Mouse (Mus musculus): Measurements from ENCODE around the gene Cul5. TPM values are rescaled to one million over a fixed set of nuclear protein-coding genes. Genes with fewer than 3 reads are reported as not detected.

Gene Cul5
- polyA plus RNA-seq, 3 experiments from 2014 or later: 29.1 to 34.6 (median 34.4) TPM

DNA sequence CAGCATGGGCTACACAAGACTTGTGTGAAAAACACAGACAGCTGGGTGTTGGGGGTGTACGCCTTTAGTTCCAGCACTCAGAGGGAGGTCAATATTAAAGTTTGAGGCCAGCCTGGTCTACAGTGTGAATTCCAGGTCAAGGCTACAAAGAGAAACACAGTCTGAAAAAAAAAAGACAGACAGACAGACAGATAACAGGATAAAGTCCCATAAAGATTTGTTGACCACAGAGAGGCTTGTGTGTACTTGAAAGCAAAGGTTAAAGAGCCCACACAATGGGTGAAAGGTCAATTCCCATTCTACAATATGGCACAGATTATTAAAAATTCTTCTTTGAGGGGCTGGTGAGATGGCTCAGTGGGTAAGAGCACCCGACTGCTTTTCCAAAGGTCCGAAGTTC is 62.6 kb downstream of the Cul5 start:
- no peak for ATAC-seq

DNA sequence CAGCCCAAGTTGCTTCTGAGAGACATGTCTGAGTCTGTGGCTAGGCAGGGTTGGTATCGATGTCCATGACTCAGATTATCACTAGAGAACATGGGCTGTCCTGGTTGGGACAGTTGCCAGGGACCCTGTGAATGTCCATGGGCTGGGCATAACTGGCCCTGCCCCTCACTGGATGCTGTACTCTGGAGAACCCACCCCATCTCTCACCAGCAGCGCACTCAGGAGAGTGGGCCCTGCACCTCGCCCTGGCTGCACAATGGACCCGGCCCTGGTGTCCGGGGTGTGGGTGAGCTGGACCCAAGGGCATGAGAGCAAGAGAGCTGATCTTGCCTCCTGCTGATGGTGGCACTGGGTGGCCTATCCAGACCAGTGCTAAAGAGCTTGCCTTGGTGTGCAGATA is 64.9 kb downstream of the Cul5 start:
- ATAC-seq: no peak

DNA sequence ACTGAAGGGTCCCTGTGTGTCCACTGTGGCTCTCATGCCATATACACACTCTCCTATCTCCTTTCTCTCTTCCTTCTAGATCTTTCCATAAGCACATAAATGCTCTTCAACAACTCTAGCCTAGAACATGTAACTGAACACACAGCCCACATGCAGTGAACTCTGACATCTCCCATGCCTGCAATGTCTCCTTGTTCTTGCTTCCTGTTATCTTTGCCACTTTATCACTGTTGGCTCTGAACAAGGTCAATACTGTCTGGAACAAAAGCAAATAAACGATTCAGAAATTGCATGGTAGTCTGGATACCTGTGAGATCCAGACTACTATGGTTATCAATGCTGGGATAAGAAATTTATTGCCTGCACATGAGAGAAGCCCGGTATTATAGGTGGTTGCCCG is 66.0 kb downstream of the Cul5 start:
- no peak for ATAC-seq

DNA sequence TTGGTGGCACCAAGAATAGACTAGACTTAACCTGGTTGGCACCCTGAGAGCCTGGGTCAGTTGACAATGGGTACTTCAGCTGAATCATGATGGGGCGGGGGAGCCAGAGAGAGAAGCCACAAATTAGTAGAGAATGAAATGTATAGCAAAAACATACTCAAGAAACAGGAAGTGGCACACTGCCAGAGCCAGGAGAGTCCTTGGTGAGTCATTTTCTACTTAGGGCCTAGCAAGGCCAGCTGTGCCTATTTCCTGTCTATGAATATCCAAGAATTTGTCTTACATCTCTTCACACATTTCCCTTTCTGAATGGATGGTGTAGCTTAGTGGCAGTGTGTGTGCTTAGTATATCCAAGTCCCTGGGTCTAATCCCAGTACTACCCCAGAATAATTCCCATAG is 66.4 kb downstream of the Cul5 start:
- peak; percentile 90 for ATAC-seq

DNA sequence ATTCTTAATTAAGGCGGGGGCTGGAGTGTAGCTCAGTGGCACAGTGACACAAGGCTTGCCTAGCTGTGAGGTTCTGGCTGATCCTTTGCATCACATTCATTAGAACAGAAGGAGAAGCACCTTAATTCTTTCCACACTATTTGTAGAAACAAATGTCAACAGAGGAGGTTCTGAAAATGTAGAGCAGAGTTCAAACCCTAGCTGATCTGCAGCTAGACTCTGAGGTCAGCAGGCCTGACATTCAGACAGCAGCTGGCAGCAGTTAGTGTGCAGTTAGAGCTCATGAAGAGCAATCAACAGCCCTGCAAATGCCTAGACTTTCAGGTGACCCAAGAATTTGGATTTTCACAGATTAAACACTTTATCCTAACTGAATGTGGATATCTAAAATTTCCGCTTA is 68.3 kb downstream of the Cul5 start:
- no peak for ATAC-seq

DNA sequence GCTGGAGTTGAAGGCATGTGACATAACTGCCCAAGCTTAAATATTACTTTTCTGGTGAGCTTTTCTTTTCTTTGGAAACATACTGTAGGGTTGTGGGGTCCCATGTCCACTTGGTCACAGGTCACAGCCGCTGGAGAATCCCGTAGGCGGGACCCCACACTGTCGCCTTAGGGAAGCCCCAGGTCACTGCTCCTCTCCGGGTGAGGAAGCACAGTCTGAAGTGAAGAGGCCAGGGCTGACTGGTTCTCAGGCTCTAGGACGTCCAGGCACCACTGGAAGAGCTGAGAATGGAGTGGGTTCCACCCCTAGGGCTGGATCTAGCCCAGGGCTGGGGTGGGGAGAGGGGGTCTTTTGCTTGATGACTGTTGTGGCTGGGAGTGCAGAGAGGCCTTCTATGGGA is 71.2 kb downstream of the Cul5 start:
- no peak for ATAC-seq

DNA sequence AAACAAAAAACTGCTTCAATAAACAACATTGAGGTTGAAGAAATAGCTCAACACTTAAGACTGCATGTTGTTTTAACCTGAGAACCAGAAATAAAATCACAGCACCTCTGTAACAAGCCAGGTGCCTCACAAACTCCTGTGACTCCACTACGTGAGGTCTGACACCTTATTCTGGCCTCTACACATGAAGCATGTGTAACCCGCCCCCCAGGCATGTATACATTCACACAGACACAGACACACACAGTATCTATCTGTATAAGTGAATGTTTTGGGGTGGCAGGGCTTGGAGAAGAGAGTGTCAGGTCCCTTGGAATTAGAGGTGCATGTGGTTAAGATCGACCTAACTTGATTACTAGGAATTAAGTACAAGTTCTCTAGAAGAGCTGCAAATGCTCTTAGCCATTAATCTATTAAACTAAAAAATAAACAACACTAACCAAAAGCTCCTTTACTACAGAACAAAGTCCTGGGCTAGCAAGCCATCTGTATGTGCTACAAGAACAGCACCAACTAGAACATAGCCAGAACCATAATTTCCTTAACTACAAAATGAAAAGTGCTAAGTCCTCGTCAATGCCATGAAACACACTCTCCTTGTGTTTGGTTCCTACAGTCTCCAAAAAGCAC is 72.7 kb downstream of the Cul5 start:
- ATAC-seq: no peak

DNA sequence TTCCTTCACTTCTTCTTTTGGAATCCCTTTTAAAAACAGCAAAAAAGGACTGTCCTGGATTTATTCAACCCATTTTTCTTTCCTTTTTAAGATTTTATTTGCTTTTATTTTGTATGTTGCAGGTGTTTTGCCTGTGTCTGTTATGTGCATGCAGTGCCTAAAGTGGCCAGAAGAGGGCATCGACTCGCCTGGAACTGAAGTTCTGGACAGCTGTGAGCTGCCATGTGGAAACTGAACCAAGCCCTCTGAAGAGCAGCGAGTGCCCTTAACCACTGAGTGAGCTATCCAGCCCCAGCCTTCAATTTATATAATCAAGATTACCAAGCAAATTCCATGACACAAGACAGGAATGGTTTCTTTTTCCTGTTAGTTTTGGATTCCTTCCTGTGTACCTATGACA is 75.0 kb downstream of the Cul5 start:
- ATAC-seq: peak; percentile 72

DNA sequence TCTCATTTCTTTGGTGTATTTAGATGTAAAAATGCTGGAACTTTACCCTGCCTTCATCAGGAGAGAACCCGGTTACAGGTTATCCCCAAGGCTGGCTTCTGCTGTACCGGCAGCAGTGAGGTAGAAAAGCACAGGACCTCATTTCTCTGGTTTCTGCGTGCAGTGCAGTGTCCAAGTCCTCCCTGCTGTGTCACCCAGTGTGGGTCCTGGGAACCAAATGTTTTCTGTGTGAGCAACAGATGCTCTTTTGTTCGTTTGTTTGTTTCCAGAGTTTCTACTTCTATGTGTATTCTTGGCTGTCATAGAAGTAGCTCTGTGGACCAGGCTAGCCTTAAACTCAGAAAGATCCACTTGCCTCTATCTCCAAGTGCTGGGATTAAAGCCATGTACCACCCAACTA is 87.9 kb downstream of the Cul5 start:
- no peak for ATAC-seq

DNA sequence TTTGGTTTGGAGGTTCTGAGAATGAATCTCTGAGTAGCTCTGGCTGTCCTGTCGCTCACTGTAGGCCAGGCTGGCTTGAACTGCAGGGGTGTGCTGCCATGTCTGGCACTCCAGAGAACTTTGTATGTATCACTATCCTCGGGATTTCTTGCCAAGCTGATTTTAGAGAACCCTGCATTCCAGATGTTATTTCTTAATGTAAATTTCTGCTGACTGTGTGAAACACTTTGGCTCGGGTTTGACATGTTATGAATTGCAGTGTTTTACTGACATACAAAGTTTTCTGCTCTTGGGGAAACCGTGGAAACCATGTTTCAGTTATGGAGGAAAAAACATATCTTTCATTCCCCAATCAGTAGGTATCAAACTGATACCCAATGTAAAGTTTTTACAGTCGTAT is 94.1 kb downstream of the Cul5 start:
- ATAC-seq: no peak

DNA sequence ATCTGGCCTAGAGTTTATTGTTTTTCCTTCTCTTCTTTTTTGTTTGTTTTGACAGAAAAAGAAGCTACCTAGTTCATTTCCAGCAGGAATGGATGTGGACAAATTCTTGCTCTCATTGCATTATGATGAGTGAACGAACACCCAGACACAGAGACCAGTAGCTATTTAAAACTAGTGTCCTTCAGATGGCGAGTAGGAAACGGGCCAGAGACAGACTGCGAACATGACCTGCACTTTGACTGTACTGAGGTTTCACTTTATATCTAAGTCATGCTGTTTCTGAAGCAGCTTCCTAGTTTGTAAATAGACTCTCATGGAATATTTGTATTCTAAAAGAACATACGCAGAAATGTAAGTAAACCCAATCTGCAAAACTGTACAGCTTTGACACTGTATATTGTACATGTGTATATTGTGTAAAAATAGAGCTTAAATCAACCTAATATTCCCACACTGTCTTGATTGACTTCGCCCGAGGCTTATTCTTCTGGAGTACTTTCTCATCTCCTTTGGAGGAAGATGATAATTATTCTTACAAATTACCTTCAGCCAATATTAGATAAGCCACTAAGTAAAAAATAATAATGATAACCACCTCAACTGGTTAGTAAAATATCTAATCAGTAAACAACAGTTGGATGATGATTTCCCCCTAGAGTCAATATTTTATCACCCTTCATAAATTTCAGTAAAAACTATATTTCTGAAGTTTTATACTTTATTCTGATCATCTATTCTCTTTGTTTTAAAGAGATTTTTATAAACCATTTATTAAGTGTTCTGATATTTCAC is 97.1 kb downstream of the Cul5 start:
- no peak for ATAC-seq

DNA sequence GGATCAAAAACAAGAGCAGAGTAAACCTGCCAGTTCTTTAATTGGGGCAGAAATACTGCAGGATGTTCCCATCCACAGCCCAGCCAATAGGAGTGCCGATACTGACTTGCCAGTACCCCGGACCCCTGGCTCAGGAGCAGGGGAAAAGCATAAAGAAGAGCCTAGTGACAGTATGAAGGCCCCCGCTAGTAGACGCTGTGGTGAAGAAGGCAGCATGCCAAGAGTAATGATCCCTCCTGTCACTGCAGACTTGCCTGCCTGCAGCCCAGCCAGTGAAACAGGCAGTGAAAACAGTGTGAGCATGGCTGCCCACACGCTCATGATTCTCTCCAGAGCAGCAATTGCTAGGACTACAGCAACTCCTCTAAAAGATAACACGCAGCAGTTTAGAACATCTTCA is 99.2 kb downstream of the Cul5 start:
- no peak for ATAC-seq

Other genes with a start within 250 kb of the Cul5 start
- 10 to 100 TPM; 23.2 to 33.6 (median 28.9) TPM for gene Atm, start 133.3 kb downstream of the Cul5 start, polyA plus RNA-seq (2017; shearing (Covaris generic))
- gene Npat, start 133.0 kb downstream of the Cul5 start, polyA plus RNA-seq (2017; shearing (Covaris generic)): 10 to 100 TPM; 12.5 to 18.0 (median 13.2) TPM
- 10 to 100 TPM; 54.8 to 88.4 (median 87.9) TPM for gene Acat1, start 59.6 kb downstream of the Cul5 start, polyA plus RNA-seq (2017; shearing (Covaris generic))
- not detected for gene Rab39, start 36.2 kb upstream of the Cul5 start, polyA plus RNA-seq (2017; shearing (Covaris generic))
- 10 to 100 TPM in 2 of 3 experiments, 1 to 10 TPM in 1; 8.5 to 11.0 (median 10.6) TPM for gene Slc35f2, start 101.5 kb upstream of the Cul5 start, polyA plus RNA-seq (2017; shearing (Covaris generic))
- not detected for gene Sln, start 180.2 kb upstream of the Cul5 start, polyA plus RNA-seq (2017; shearing (Covaris generic))

Data from inflammation-experienced regulatory T-cells, adult 6 months (primary cell).